Mouse (Mus musculus) heart, embryonic 16.5 days (tissue): ENCODE measurements around the gene 2010111I01Rik. TPM values are rescaled to one million over a fixed set of nuclear protein-coding genes. Genes with fewer than 3 reads are reported as not detected.
A peak's percentile ranks its signal among the peaks of the same experiment; 100 is the strongest.

Source experiments
- ATAC-seq: fragments of 200-750 bp; cut with Nextera tagmentation; replicated peaks from 2 replicates; pipeline ENCODE4 v1.8.0; 2017; ENCODE audit warnings: moderate number of reproducible peaks; ENCODE audit not compliant: insufficient read depth, low FRiP score; ENCODE audit errors: extremely low read depth
- H3K27ac ChIP-seq: fragments of 300-500 bp; sonication (generic); 2 replicates; pipeline ENCODE4 v1.5.1; 2014; ENCODE audit warnings: mild to moderate bottlenecking, low read length, control low read depth, moderate library complexity
- H3K27me3 ChIP-seq: fragments of 300-500 bp; sonication (generic); 2 replicates; pipeline ENCODE4 v1.6.1; 2014; ENCODE audit warnings: low read length, mixed read lengths; ENCODE audit not compliant: control insufficient read depth, insufficient read depth
- H3K36me3 ChIP-seq: fragments of 300-500 bp; sonication (generic); 2 replicates; pipeline ENCODE4 v1.6.1; 2014; ENCODE audit not compliant: control insufficient read depth, insufficient read depth
- H3K4me1 ChIP-seq: fragments of 300-500 bp; sonication (generic); 2 replicates; pipeline ENCODE4 v1.6.1; 2014; ENCODE audit warnings: low read length, mixed read lengths; ENCODE audit not compliant: control insufficient read depth, insufficient read depth
- H3K4me2 ChIP-seq: fragments of 300-500 bp; sonication (generic); 2 replicates; pipeline ENCODE4 v1.6.1; 2014; ENCODE audit warnings: low read depth, mild to moderate bottlenecking, control low read depth, low read length
- H3K4me3 ChIP-seq: fragments of 300-500 bp; sonication (generic); 2 replicates; pipeline ENCODE4 v1.5.1; 2014; ENCODE audit warnings: mild to moderate bottlenecking, control low read depth, low read length
- H3K9ac ChIP-seq: fragments of 300-500 bp; sonication (generic); 2 replicates; pipeline ENCODE4 v1.6.1; 2014; ENCODE audit warnings: low read length, control low read depth
- H3K9me3 ChIP-seq: fragments of 300-500 bp; sonication (generic); replicated peaks from 2 replicates; pipeline ENCODE4 v1.6.1; 2016; ENCODE audit warnings: low read length; ENCODE audit not compliant: control insufficient read depth
- WGBS: fragments of 180-500 bp; shearing (Covaris S2); extraction: QIAGEN DNeasy Blood & Tissue Kit; methylation state at CpG from one replicate; pipeline ENCODE4 v1.1.7; 2014; 5-methylcytosine and 5-hydroxymethylcytosine counted together
- polyA plus RNA-seq: library from polyadenylated mRNA; unstranded; fragments of >200 nt; fragmentation: Nextera tagmentation; extraction: Ambion mirVana; gene quantifications from 2 replicates; pipeline ENCODE4 v1.2.1, GENCODE M21; 2015

Gene 2010111I01Rik
- polyA plus RNA-seq, 1 experiment from 2014 or later, result 71.1 TPM

GRCm38 (mm10) chr13:63032304-63032830 is 67.7 kb downstream of the 2010111I01Rik start:
- H3K27me3 ChIP-seq, result no peaks in the 10 kb centered on the region
- ATAC-seq, result 0 out of 2 replicates have a peak, but pooled peaks have one; percentile 61
- H3K4me1 ChIP-seq, result peaks cover 5% of the 10 kb centered on the region
- no peak overlapping the region for H3K4me3 ChIP-seq
- H3K36me3 ChIP-seq, result no peaks in the 10 kb centered on the region
- no peaks in the 10 kb centered on the region for H3K9me3 ChIP-seq
- 63% methylated on average over 5 of the region's 5 CpGs for WGBS
- H3K9ac ChIP-seq, result no peak overlapping the region
- H3K4me2 ChIP-seq, result no peak overlapping the region
- H3K27ac ChIP-seq, result no peak overlapping the region

GRCm38 (mm10) chr13:63032958-63033357 is 68.3 kb downstream of the 2010111I01Rik start:
- Histone ChIP-seq H3K4me1 (peaks cover 5% of the 10 kb centered on the region), H3K9ac (no peak overlapping the region), H3K4me2 (no peak overlapping the region), H3K36me3 (no peaks in the 10 kb centered on the region), H3K27ac (no peak overlapping the region), H3K4me3 (no peak overlapping the region), H3K27me3 (no peaks in the 10 kb centered on the region), H3K9me3 (no peaks in the 10 kb centered on the region)
- no peak for ATAC-seq
- WGBS, result 71% methylated on average over 8 of the region's 8 CpGs

- H3K27me3 ChIP-seq, result no peaks in the 10 kb centered on the region
- no peak overlapping the region for H3K4me2 ChIP-seq
- no peak overlapping the region for H3K9ac ChIP-seq
- 85% methylated on average over 2 of the region's 2 CpGs for WGBS
- no peaks in the 10 kb centered on the region for H3K36me3 ChIP-seq
- no peak overlapping the region for H3K27ac ChIP-seq
- ATAC-seq, result no peak
- no peak overlapping the region for H3K4me3 ChIP-seq
- H3K9me3 ChIP-seq, result no peaks in the 10 kb centered on the region
- H3K4me1 ChIP-seq, result peaks cover 5% of the 10 kb centered on the region
Measured at GRCm38 (mm10) chr13:63033364-63033763, 68.7 kb downstream of the 2010111I01Rik start.

- ATAC-seq, result 0 out of 2 replicates have a peak, but pooled peaks have one; percentile 30
- Histone ChIP-seq H3K4me1 (peaks cover 5% of the 10 kb centered on the region), H3K9ac (no peak overlapping the region), H3K4me3 (no peak overlapping the region), H3K9me3 (no peaks in the 10 kb centered on the region), H3K4me2 (no peak overlapping the region), H3K27me3 (no peaks in the 10 kb centered on the region), H3K27ac (no peak overlapping the region), H3K36me3 (no peaks in the 10 kb centered on the region)
- 75% methylated on average over 4 of the region's 4 CpGs for WGBS
Measured at GRCm38 (mm10) chr13:63034666-63035065, 70.0 kb downstream of the 2010111I01Rik start.

GRCm38 (mm10) chr13:63037906-63038305 is 73.2 kb downstream of the 2010111I01Rik start:
- H3K9me3 ChIP-seq, result no peaks in the 10 kb centered on the region
- no peak for ATAC-seq
- WGBS, result 54% methylated on average over 10 of the region's 10 CpGs
- H3K4me3 ChIP-seq, result no peak overlapping the region
- no peak overlapping the region for H3K27ac ChIP-seq
- no peak overlapping the region for H3K9ac ChIP-seq
- no peaks in the 10 kb centered on the region for H3K4me1 ChIP-seq
- no peaks in the 10 kb centered on the region for H3K27me3 ChIP-seq
- no peak overlapping the region for H3K4me2 ChIP-seq
- no peaks in the 10 kb centered on the region for H3K36me3 ChIP-seq

GRCm38 (mm10) chr13:63038415-63038814 is 73.7 kb downstream of the 2010111I01Rik start:
- H3K9me3 ChIP-seq, result no peaks in the 10 kb centered on the region
- H3K36me3 ChIP-seq, result no peaks in the 10 kb centered on the region
- H3K27ac ChIP-seq, result no peak overlapping the region
- H3K9ac ChIP-seq, result no peak overlapping the region
- H3K4me2 ChIP-seq, result no peak overlapping the region
- H3K27me3 ChIP-seq, result no peaks in the 10 kb centered on the region
- ATAC-seq, result no peak
- WGBS, result 73% methylated on average over 2 of the region's 2 CpGs
- H3K4me1 ChIP-seq, result no peaks in the 10 kb centered on the region
- no peak overlapping the region for H3K4me3 ChIP-seq

- no peaks in the 10 kb centered on the region for H3K9me3 ChIP-seq
- ATAC-seq, result no peak
- no peak overlapping the region for H3K9ac ChIP-seq
- H3K27ac ChIP-seq, result no peak overlapping the region
- no peaks in the 10 kb centered on the region for H3K4me1 ChIP-seq
- H3K27me3 ChIP-seq, result no peaks in the 10 kb centered on the region
- no peak overlapping the region for H3K4me3 ChIP-seq
- no peaks in the 10 kb centered on the region for H3K36me3 ChIP-seq
- no peak overlapping the region for H3K4me2 ChIP-seq
- WGBS, result 74% methylated on average over 1 of the region's 1 CpGs
Measured at GRCm38 (mm10) chr13:63038871-63039270, 74.2 kb downstream of the 2010111I01Rik start.

GRCm38 (mm10) chr13:63039326-63039725 is 74.6 kb downstream of the 2010111I01Rik start:
- WGBS, result 28% methylated on average over 6 of the region's 6 CpGs
- H3K4me2 ChIP-seq, result no peak overlapping the region
- peak overlapping the region; percentile 26; the same call in 1 of the 2 replicates for H3K27ac ChIP-seq
- H3K9ac ChIP-seq, result no peak overlapping the region
- H3K36me3 ChIP-seq, result no peaks in the 10 kb centered on the region
- no peaks in the 10 kb centered on the region for H3K9me3 ChIP-seq
- H3K4me1 ChIP-seq, result no peaks in the 10 kb centered on the region
- ATAC-seq, result no peak
- no peak overlapping the region for H3K4me3 ChIP-seq
- H3K27me3 ChIP-seq, result no peaks in the 10 kb centered on the region

GRCm38 (mm10) chr13:63039848-63040247 is 75.2 kb downstream of the 2010111I01Rik start:
- ATAC-seq, result no peak
- WGBS, result 68% methylated on average over 2 of the region's 2 CpGs
- no peaks in the 10 kb centered on the region for H3K4me1 ChIP-seq

More at GRCm38 (mm10) chr13:63039848-63040247, 75.2 kb downstream of the 2010111I01Rik start:
- H3K4me3 ChIP-seq, result no peak overlapping the region
- H3K9me3 ChIP-seq, result no peaks in the 10 kb centered on the region
- H3K36me3 ChIP-seq, result no peaks in the 10 kb centered on the region
- H3K27me3 ChIP-seq, result no peaks in the 10 kb centered on the region
- H3K9ac ChIP-seq, result no peak overlapping the region
- no peak overlapping the region for H3K4me2 ChIP-seq
- H3K27ac ChIP-seq, result peak overlapping the region; percentile 26; the same call in 1 of the 2 replicates
